In the genomic region with DNA sequence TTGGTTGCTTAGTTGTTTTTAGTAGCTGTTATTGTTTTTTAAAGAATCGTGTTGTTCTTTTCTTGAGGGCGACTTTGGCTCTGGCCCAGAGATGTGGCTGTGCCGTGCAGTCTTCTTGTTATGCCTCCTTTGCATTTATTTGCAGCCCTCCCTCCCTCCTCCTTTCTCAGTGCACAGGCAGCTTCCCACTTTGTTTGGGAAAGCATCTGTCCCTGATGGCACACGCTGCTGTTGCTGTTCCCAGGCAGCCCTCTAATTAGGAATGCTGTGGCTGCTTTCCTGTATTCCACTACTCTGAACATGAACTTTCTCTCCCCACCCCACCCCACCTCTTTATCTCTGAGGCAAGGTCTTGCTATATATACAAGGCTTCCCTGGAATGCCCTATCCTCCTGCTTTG, we compare ENCODE assay signal across 12 mouse cellular contexts. TPM values are rescaled to one million over a fixed set of nuclear protein-coding genes. Genes with fewer than 3 reads are reported as not detected.
A peak's percentile ranks its signal among the peaks of the same experiment; 100 is the strongest.
DNase-seq lines count a peak whose midpoint lies in the region; ATAC-seq lines count a peak whose summit lies in the region.
"Had no signal": no experiment of that assay in that cellular context is flagged by ENCODE, and none has a peak within 500 bp of the region (broad histone marks: within the 10 kb centered on the region; RNA-seq: fewer than 3 reads in every experiment).

No protein-coding gene starts in this region.

- whole genome bisulfite sequencing in neural tube, embryonic 13.5 days, result 18% methylated on average over 4 of the region's 4 CpGs

- peak overlapping the region; percentile 83 for H3K27ac ChIP-seq in neural tube, embryonic 13.5 days (replicated peaks)
- H3K27ac ChIP-seq: liver, embryonic 14.5 days had no signal

- H3K4me1 ChIP-seq in neural tube, embryonic 13.5 days (replicated peaks), result peaks cover 36% of the 10 kb centered on the region

- no peaks in the 10 kb centered on the region for H3K9me3 ChIP-seq in neural tube, embryonic 13.5 days

- H3K36me3 ChIP-seq in neural tube, embryonic 13.5 days, result peaks cover 49% of the 10 kb centered on the region

- peak; percentile 76 for ATAC-seq in frontal cortex, adult (ENCODE audit: low TSS enrichment)
- ATAC-seq in neural tube, embryonic 13.5 days (ENCODE audit: low read depth), result peak; percentile 88
- no peak for ATAC-seq in erythroid progenitor cell, adult 5-6 weeks (replicated peaks; ENCODE audit: low FRiP score, poor library complexity, severe bottlenecking)
- ATAC-seq: intestine, embryonic 16.5 days had no signal

- 0 out of 2 replicates have a peak overlapping the region, but pooled peaks have one; percentile 6 for H3K4me2 ChIP-seq in neural tube, embryonic 13.5 days

- 0 out of 2 replicates have a peak overlapping the region, but pooled peaks have one; percentile 44 for H3K9ac ChIP-seq in neural tube, embryonic 13.5 days
- H3K9ac ChIP-seq: liver, embryonic 14.5 days had no signal

- no peaks in the 10 kb centered on the region for H3K27me3 ChIP-seq in neural tube, embryonic 13.5 days

- no peak overlapping the region for H3K4me3 ChIP-seq in neural tube, embryonic 13.5 days

- peak; percentile 44 for DNase-seq in adipocyte (ENCODE audit: low spot score)
- DNase-seq in layer of hippocampus, postnatal 36 days, result peak; percentile 65 to 74
- DNase-seq in lung, postnatal 36 days, result no peak
- DNase-seq in spleen, postnatal 36 days (ENCODE audit: low spot score in 2 of 2), result no peak
- DNase-seq in thymus, postnatal 14 days, result no peak
- DNase-seq: cerebellum, adult 2 months; gastrocnemius, postnatal 10 days had no signal

RNA-seq across cellular contexts. Expression of a gene that starts 32.4 kb away (rescaled TPM):
- total RNA-seq in layer of hippocampus, postnatal 36 days (2021), result 100 to 1,000 TPM; 138 to 149 TPM
- polyA plus RNA-seq in neural tube, embryonic 13.5 days (2015; fragmentation: Nextera tagmentation; extraction: Ambion mirVana), result 40.5 and 43.9 TPM in 2 replicates
- total RNA-seq in erythroid progenitor cell, adult 5-6 weeks (2015; ENCODE audit: low replicate concordance), result not detected in 2 replicates
- total RNA-seq in erythroid progenitor cell, adult 5-6 weeks (2017; ENCODE audit: low replicate concordance), result 0.26 TPM in 1 of 2 replicates, not detected in the other

Comparison
In these comparisons a context has a peak if more than half of its experiments do, and no peak if none do; other contexts are left out.
1. DNase-seq: peak in adipocyte (single experiment) and layer of hippocampus, postnatal 36 days (2 of 2); none in lung, postnatal 36 days (single experiment), spleen, postnatal 36 days (0 of 2) and thymus, postnatal 14 days (single experiment).
2. RNA of a gene that starts 32.4 kb away (total RNA-seq): 138 to 149 TPM in layer of hippocampus, postnatal 36 days; 0.26 TPM in erythroid progenitor cell, adult 5-6 weeks; every median in the first group is over 100 times any median in the second.